Mouse (Mus musculus) kidney, adult 18-20 months (tissue): ENCODE data around the gene Tcp11l2.

Experiments used
- DNase-seq: peaks from one replicate; pipeline ENCODE4 v3.0.0; 2021

The Tcp11l2 gene

DNA sequence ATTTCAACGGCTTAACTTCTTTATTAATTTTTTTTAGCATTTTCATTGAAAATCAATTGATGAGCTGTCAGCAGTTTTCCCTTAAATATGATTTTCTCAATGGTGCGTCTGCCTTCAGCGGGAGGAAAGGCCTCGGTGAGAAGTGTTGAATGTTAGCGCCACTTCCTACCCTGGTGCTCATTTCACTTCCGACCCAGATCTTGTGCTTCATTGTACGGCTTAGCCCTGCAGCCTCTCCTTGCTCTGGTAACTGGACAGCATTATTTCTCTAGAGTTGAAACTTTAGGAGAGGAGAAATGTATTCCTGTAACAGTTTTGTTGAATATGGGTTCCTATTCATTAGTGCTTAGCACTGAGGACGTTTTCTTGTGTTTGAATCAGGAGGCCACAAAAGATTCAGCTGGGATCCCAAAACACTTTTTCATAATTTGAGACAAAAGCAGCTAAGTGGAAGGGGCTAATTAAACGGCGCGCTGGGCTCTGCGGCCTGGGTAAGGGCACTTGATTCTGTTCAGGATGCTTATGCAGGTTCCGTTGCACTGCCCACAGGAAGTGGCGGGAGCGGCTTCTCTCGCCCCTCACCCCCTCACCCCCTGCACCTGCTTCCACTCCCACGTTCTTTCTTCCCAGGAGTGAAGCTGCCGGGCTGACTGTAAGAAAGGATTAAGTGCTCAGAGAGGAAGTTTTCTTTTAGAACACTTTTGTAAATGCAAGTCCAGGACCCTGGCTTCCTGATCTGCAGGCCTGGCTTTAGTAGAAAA lies 81.8 kb downstream of the Tcp11l2 start:
- no peak for DNase-seq

DNA sequence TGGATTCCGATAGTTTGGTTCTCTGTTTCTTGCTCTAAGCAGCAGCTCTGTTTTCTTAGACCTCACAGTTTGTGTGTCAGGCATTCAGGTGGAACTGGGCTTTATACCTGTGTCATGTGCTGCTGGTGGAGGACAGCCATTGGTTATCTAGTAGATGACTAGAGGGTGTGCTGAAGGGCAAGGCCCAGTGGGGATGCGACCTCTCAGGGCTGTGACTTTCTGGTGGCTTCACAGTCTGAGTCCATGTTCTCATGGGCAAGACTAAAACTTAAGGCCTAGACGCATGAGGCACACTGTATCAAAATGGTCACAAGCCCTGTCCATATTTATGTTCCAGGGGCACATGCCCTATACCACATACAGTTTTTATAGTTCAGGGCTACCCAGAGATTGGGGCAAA lies 82.9 kb downstream of the Tcp11l2 start:
- no peak for DNase-seq

DNA sequence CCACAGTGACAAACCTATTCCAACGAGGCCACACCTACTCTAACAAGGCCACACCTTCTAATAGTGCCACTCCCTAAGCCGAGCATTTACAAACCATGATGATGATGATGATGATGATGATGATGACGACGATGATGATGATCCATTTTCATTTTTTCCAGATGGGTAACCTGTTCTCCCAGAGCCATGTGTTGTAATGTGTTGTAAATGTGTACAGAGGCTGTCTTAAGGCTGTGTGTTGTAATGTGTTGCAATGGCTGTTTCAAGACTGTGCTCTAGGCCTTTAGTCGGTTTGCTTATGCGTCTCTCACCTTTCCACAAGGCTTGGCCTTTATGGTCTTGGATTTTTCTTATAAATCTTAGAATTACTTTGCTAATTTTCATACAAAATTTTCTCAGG lies 85.7 kb downstream of the Tcp11l2 start:
- no peak for DNase-seq
